Mouse (Mus musculus): Measurements from ENCODE around the gene Gcg. TPM values are rescaled to one million over a fixed set of nuclear protein-coding genes. Genes with fewer than 3 reads are reported as not detected.

The Gcg gene
- total RNA-seq, 2 experiments from 2014 or later: not detected

GRCm38 (mm10) chr2:62460231-62460710 lies 23.2 kb downstream of the Gcg start:
- DNase-seq: no peak

GRCm38 (mm10) chr2:62459241-62460174 lies 23.9 kb downstream of the Gcg start:
- no peak for DNase-seq

DNA sequence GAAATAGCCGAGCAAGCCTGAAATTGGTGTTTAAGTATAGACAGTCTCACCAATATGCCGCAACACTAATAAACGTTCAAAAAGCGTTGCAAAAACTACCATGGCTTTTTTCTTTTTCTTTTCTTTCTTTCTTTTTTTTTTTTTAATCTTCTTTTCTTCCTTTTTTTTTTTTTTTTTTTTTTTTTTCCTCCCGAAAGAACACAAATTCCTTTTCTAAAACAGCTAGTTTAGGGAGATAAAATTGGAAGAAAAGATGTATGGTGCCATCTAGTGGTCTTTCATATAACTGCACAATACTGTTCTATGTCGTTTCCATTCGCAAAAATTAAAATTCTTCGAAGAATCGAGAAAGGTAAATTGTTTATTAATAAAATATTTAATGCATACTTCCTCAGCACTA lies 25.4 kb downstream of the Gcg start:
- no peak for DNase-seq

DNA sequence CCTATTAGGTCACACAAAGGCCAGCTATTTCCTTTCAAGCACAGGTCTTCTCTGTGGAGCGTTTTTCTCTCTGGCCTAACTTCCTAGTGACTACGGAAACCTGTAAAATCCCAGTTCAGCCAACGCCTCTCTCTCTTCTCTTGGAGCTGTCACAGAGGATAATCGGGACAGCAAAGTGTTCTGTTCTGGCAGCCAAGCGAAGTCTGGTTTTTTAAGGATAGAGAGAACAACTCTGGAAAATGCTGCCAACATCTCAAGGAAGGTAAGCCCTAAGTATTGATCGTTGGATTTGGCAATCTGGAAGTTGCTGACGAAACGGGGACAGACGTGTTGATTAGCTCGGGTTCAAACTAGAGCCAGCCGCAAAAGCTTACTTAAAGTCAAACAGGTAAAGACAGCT lies 28.5 kb downstream of the Gcg start:
- DNase-seq: no peak

- no peak for DNase-seq
These were observed 29.4 kb downstream of the Gcg start for GRCm38 (mm10) chr2:62454033-62454432.

DNA sequence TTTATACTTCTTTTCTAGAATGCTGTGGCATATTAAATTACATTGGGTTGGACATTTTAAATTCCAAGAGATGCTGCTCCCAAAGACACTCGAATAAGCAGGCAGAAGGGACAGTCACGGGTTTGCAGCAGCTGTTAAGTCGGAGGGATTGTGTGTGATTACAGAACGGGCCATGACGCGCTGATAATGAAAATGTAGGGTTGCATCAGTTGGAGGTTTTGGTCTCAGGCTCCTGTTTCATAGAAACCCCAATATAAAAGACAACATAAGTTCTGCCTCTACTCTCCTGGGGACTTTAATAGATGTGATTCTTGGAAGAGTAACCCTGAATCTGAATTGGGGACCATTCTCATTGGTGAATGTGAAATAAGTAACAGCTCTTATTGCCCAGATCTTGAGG lies 33.1 kb downstream of the Gcg start:
- no peak for DNase-seq

- DNase-seq: no peak
These were observed 33.6 kb downstream of the Gcg start for GRCm38 (mm10) chr2:62449692-62450346.

DNA sequence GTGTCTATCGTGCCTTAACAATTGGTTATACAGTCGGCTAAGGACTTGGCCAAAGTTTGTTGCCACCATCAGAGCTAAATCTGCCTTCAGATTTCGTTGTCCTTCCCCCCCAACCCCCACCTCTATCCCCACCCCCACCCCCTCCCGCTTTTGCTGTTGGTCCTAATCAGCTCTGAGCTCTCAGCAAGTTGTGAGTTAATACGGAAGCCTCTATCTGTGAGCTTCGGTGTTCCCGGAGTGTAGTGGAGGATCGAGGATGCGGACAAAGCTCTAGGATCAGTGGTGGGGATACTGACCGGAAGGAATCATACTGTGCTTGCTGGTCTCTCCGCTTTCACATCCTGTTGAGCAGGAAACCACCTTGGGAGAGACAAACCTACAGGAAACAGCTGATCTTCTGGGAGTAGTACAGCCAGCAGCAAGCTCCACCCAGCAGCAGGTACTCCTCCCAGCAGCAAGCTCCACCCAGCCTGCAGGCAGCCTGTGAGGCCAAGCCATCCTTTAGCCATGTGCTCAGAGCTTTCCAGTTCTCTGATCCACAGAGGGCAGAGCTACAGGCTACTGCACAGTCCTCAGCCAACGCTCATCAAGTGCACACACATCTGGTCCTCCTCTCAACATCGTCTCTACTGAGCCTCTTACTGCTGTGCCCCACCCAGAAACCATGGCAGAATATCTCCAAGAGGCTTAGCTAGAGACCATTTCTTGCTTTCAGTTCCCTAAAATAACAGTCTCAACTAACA lies 42.5 kb downstream of the Gcg start:
- DNase-seq: peak; percentile 64

DNA sequence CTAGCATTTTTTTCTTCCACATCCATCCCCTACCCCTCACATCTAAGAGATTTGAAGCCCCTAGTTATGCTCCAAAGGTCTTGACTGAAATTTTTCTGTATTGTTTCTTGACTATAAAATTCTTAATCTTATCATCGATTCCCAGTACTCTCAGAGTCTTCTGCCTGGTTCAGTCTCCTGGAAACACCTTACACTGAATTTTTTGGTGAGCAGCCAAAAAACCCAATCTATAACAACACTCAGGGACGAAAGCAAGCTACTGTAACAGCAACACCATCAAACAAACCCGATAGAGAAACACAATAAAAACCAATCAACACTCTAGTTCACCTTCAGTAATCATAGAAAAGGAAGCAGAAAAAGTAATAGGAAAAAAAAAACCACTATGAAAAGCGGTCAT lies 43.4 kb downstream of the Gcg start:
- DNase-seq: no peak

- no peak for DNase-seq
These were observed 52.1 kb downstream of the Gcg start for GRCm38 (mm10) chr2:62431245-62431795.

DNA sequence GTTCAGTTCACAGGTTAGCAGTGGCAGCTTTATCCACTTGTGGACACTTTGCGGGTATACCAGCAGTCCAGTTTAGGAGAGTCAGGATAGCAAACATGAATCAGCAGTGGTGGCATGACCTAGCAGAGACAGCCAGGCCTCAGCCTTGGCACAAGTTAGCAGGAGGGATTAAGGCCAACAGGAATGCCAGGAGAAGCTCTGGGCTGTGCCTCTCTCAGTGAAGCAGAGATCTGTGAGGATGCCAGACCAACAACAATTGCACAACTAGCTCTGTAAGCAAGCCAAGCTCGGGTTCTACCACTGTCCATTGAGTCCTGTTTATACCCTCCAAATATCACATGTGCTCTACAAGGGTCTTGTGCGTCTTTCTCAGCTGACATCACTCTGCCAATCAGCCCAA lies 57.5 kb downstream of the Gcg start:
- DNase-seq: peak; percentile 65

Other genes starting within 250 kb of the Gcg start
- 1 to 10 TPM; 4.5 to 7.0 TPM for gene Dpp4, start 71.4 kb downstream of the Gcg start, total RNA-seq (2021)
- gene Fap, start 90.4 kb upstream of the Gcg start, total RNA-seq (2021): 10 to 100 TPM in 1 of 2 experiments, 1 to 10 TPM in 1; 7.7 to 10.1 TPM
- 1 to 10 TPM; 2.1 to 4.0 TPM for gene Ifih1, start 162.6 kb upstream of the Gcg start, total RNA-seq (2021)
- 1 to 10 TPM; 2.9 to 3.4 TPM for gene Gca, start 180.6 kb upstream of the Gcg start, total RNA-seq (2021)